Comparison of ENCODE assay signal across 23 mouse cellular contexts in genomic region chr1:53157715-53158114, GRCm38 (mm10). TPM values are rescaled to one million over a fixed set of nuclear protein-coding genes. Genes with fewer than 3 reads are reported as not detected.
"Had no signal": no experiment of that assay in that cellular context is flagged by ENCODE, and none has a peak within 500 bp of the region (broad histone marks: within the 10 kb centered on the region; RNA-seq: fewer than 3 reads in every experiment).

No protein-coding gene starts in this region.

- H3K27me3 ChIP-seq: limb, embryonic 15.5 days; midbrain, embryonic 12.5 days; midbrain, embryonic 15.5 days had no signal

- H3K27ac ChIP-seq: limb, embryonic 15.5 days; liver, embryonic 14.5 days; macrophage; midbrain, embryonic 12.5 days; midbrain, embryonic 15.5 days had no signal

- H3K9me3 ChIP-seq: limb, embryonic 15.5 days; midbrain, embryonic 12.5 days; midbrain, embryonic 15.5 days had no signal

- H3K4me1 ChIP-seq: limb, embryonic 15.5 days; midbrain, embryonic 12.5 days; midbrain, embryonic 15.5 days had no signal

- H3K4me3 ChIP-seq: limb, embryonic 15.5 days; midbrain, embryonic 12.5 days; midbrain, embryonic 15.5 days had no signal

- H3K9ac ChIP-seq: limb, embryonic 15.5 days; liver, embryonic 14.5 days; liver, postnatal 0 days; lung, embryonic 14.5 days; midbrain, embryonic 12.5 days; midbrain, embryonic 15.5 days had no signal

- DNase-seq: kidney, adult 18-20 months; kidney, adult 9 months; kidney, postnatal 14 days; kidney, postnatal 4 days; left cerebral cortex, postnatal 4 days; liver, postnatal 0 days; lung, embryonic 14.5 days; retina, postnatal 1 day; right cerebral cortex, postnatal 25 days; thymus, adult 18-20 months; thymus, postnatal 36 days had no signal

- ATAC-seq: liver, postnatal 0 days; lung, postnatal 0 days; midbrain, embryonic 15.5 days had no signal

- H3K4me2 ChIP-seq: limb, embryonic 15.5 days; liver, embryonic 11.5 days; lung, embryonic 14.5 days; midbrain, embryonic 12.5 days; midbrain, embryonic 15.5 days had no signal

- H3K36me3 ChIP-seq: limb, embryonic 15.5 days; midbrain, embryonic 12.5 days; midbrain, embryonic 15.5 days had no signal

RNA-seq across cellular contexts. Expression of gene 1700019A02Rik, which starts 29.7 kb away (rescaled TPM):
- polyA plus RNA-seq: kidney, embryonic 16.5 days; limb, embryonic 15.5 days; liver, embryonic 11.5 days; liver, embryonic 14.5 days; liver, postnatal 0 days; lung, embryonic 14.5 days; lung, postnatal 0 days; macrophage; midbrain, embryonic 12.5 days; midbrain, embryonic 15.5 days; neural tube, embryonic 11.5 days; spleen, adult 2 months; stomach, embryonic 16.5 days; urinary bladder, adult 2 months had no signal
